Mouse (Mus musculus) heart, adult 2 months (tissue): ENCODE data around the gene Gm20388.

Experiments used
- CTCF ChIP-seq: fragments of 200-600 bp; IDR thresholded peaks from 2 replicates; pipeline ENCODE4 v1.8.1; 2022; ENCODE audit warnings: antibody characterized with exemption, mild to moderate bottlenecking, moderate library complexity
- POLR2A ChIP-seq: fragments of 200-500 bp; IDR thresholded peaks from 2 replicates; pipeline ENCODE4 v1.6.1; 2011; ENCODE audit warnings: mild to moderate bottlenecking, low read depth, low read length, control low read depth; ENCODE audit not compliant: insufficient read depth

DNA sequence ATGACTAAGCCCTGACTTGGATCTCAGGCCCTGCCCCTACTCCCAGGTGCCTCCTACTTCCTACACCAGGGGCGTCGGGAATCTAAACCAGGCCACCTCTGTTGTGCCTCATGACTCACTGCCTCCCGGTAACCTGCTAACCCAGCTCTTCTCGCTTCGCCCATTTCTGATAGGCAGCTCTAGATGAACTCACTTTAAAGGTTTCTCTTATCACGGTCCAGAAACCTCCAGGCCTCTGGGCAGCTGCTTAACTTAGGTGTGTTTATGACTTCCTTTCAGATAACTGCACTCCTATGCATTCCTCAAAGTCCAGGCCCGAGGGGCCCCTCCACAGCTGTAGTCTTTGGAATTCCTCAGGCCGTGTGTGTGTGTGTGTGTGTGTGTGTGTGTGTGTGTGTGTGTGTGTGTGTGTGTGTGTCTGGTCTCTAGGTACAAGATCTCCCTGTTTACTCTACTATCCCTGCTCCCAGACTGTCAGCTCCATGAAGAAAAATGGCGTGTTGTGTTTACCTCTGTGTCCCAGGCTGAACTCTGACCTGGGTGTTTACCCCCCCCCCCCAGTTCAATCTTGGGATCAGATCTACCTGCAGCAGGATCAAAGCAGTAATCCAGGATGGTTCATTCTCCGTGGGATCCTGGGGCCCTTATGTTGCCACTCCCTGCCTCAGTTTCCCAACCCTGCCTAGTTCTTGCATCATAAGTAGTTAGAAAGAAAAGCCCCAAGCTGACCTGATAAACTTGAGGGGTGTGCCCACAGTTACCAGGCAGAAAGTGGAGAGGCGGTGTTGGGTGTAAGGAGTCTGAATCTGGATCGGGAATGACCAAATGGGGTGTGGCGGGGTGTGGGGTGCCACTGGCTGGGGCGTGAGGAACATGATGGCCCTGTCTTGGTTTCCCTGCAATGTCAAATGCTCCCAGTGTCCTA lies 2725.5 kb downstream of the Gm20388 start:
- TF ChIP-seq CTCF = no peak
- TF ChIP-seq POLR2A = no peak
